Mouse (Mus musculus): ENCODE results near the gene Plekhf1. TPM values are rescaled to one million over a fixed set of nuclear protein-coding genes. Genes with fewer than 3 reads are reported as not detected.

Plekhf1 gene
- polyA plus RNA-seq, 2 experiments: 3.4 to 4.2 TPM

GRCm38 (mm10) chr7:38218631-38219367 lies 9.0 kb downstream of the Plekhf1 start:
- H3K9ac ChIP-seq (ENCODE audit: low read depth, low read length, severe bottlenecking): no peak overlapping the region
- H3K4me2 ChIP-seq (replicated peaks; ENCODE audit: low read depth, low read length, severe bottlenecking): no peak overlapping the region
- H3K27ac ChIP-seq (replicated peaks; ENCODE audit: low read depth, low read length): no peak overlapping the region
- H3K4me3 ChIP-seq (replicated peaks; ENCODE audit: low read length): no peak overlapping the region
- no peak for DNase-seq (ENCODE audit: low spot score)
- H3K9me3 ChIP-seq (ENCODE audit: control insufficient read depth, low read length): no peaks in the 10 kb centered on the region
- no peak for ATAC-seq (ENCODE audit: low FRiP score, low read depth)
- H3K4me1 ChIP-seq (ENCODE audit: control insufficient read depth, insufficient read depth, low read length): no peaks in the 10 kb centered on the region
- H3K36me3 ChIP-seq (ENCODE audit: control insufficient read depth, insufficient read depth, low read length): peaks cover 6% of the 10 kb centered on the region
- TF ChIP-seq POLR2A (IDR thresholded peaks at IDR 0.05; ENCODE audit: borderline replicate concordance, extremely low read depth, insufficient read depth, insufficient read length): no peak
- H3K27me3 ChIP-seq (ENCODE audit: control insufficient read depth, insufficient read depth, low read length): no peaks in the 10 kb centered on the region
- WGBS: 76% methylated on average over 8 of the region's 8 CpGs

GRCm38 (mm10) chr7:38217417-38218171 lies 10.2 kb downstream of the Plekhf1 start:
- ATAC-seq (ENCODE audit: low FRiP score, low read depth) (no peak), DNase-seq (ENCODE audit: low spot score) (no peak)
- no peak overlapping the region for H3K27ac ChIP-seq (replicated peaks; ENCODE audit: low read depth, low read length)
- peaks cover 6% of the 10 kb centered on the region for H3K36me3 ChIP-seq (ENCODE audit: control insufficient read depth, insufficient read depth, low read length)
- H3K4me1 ChIP-seq (ENCODE audit: control insufficient read depth, insufficient read depth, low read length): no peaks in the 10 kb centered on the region
- no peak overlapping the region for H3K4me2 ChIP-seq (replicated peaks; ENCODE audit: low read depth, low read length, severe bottlenecking)
- H3K4me3 ChIP-seq (replicated peaks; ENCODE audit: low read length): no peak overlapping the region
- H3K9me3 ChIP-seq (ENCODE audit: control insufficient read depth, low read length): no peaks in the 10 kb centered on the region
- H3K9ac ChIP-seq (ENCODE audit: low read depth, low read length, severe bottlenecking): no peak overlapping the region
- whole genome bisulfite sequencing: 63% methylated on average over 5 of the region's 5 CpGs
- TF ChIP-seq POLR2A (IDR thresholded peaks at IDR 0.05; ENCODE audit: borderline replicate concordance, extremely low read depth, insufficient read depth, insufficient read length): no peak
- H3K27me3 ChIP-seq (ENCODE audit: control insufficient read depth, insufficient read depth, low read length): no peaks in the 10 kb centered on the region

GRCm38 (mm10) chr7:38215697-38216096 lies 12.1 kb downstream of the Plekhf1 start:
- no peak for TF ChIP-seq POLR2A (IDR thresholded peaks at IDR 0.05; ENCODE audit: borderline replicate concordance, extremely low read depth, insufficient read depth, insufficient read length)
- no peak overlapping the region for H3K4me2 ChIP-seq (replicated peaks; ENCODE audit: low read depth, low read length, severe bottlenecking)
- H3K9me3 ChIP-seq (ENCODE audit: control insufficient read depth, low read length): no peaks in the 10 kb centered on the region
- no peak overlapping the region for H3K27ac ChIP-seq (replicated peaks; ENCODE audit: low read depth, low read length)
- no peak for ATAC-seq (ENCODE audit: low FRiP score, low read depth)
- no peaks in the 10 kb centered on the region for H3K4me1 ChIP-seq (ENCODE audit: control insufficient read depth, insufficient read depth, low read length)
- WGBS: 90% methylated on average over 6 of the region's 6 CpGs
- H3K27me3 ChIP-seq (ENCODE audit: control insufficient read depth, insufficient read depth, low read length): no peaks in the 10 kb centered on the region
- H3K36me3 ChIP-seq (ENCODE audit: control insufficient read depth, insufficient read depth, low read length): peaks cover 6% of the 10 kb centered on the region; the same call in 1 of the 2 replicates
- no peak for DNase-seq (ENCODE audit: low spot score)
- H3K9ac ChIP-seq (ENCODE audit: low read depth, low read length, severe bottlenecking): no peak overlapping the region
- no peak overlapping the region for H3K4me3 ChIP-seq (replicated peaks; ENCODE audit: low read length)

- H3K4me2 ChIP-seq (replicated peaks; ENCODE audit: low read depth, low read length, severe bottlenecking): no peak overlapping the region
- no peak overlapping the region for H3K9ac ChIP-seq (ENCODE audit: low read depth, low read length, severe bottlenecking)
- no peaks in the 10 kb centered on the region for H3K4me1 ChIP-seq (ENCODE audit: control insufficient read depth, insufficient read depth, low read length)
- TF ChIP-seq POLR2A (IDR thresholded peaks at IDR 0.05; ENCODE audit: borderline replicate concordance, extremely low read depth, insufficient read depth, insufficient read length): no peak
- 60% methylated on average over 7 of the region's 7 CpGs for whole genome bisulfite sequencing
- H3K27me3 ChIP-seq (ENCODE audit: control insufficient read depth, insufficient read depth, low read length): no peaks in the 10 kb centered on the region
- ATAC-seq (ENCODE audit: low FRiP score, low read depth): no peak
- no peak overlapping the region for H3K27ac ChIP-seq (replicated peaks; ENCODE audit: low read depth, low read length)
- no peaks in the 10 kb centered on the region for H3K9me3 ChIP-seq (ENCODE audit: control insufficient read depth, low read length)
- no peak overlapping the region for H3K4me3 ChIP-seq (replicated peaks; ENCODE audit: low read length)
- H3K36me3 ChIP-seq (ENCODE audit: control insufficient read depth, insufficient read depth, low read length): peaks cover 2% of the 10 kb centered on the region; the same call in 1 of the 2 replicates
- no peak for DNase-seq (ENCODE audit: low spot score)
Measured at GRCm38 (mm10) chr7:38215281-38215680, 12.5 kb downstream of the Plekhf1 start.

- H3K9ac ChIP-seq (ENCODE audit: low read depth, low read length, severe bottlenecking): no peak overlapping the region
- no peak overlapping the region for H3K4me2 ChIP-seq (replicated peaks; ENCODE audit: low read depth, low read length, severe bottlenecking)
- TF ChIP-seq POLR2A (IDR thresholded peaks at IDR 0.05; ENCODE audit: borderline replicate concordance, extremely low read depth, insufficient read depth, insufficient read length): no peak
- no peak for DNase-seq (ENCODE audit: low spot score)
- H3K27me3 ChIP-seq (ENCODE audit: control insufficient read depth, insufficient read depth, low read length): no peaks in the 10 kb centered on the region
- H3K27ac ChIP-seq (replicated peaks; ENCODE audit: low read depth, low read length): no peak overlapping the region
- H3K9me3 ChIP-seq (ENCODE audit: control insufficient read depth, low read length): no peaks in the 10 kb centered on the region
- WGBS: 72% methylated on average over 5 of the region's 5 CpGs
- no peak for ATAC-seq (ENCODE audit: low FRiP score, low read depth)
- no peaks in the 10 kb centered on the region for H3K4me1 ChIP-seq (ENCODE audit: control insufficient read depth, insufficient read depth, low read length)
- no peak overlapping the region for H3K4me3 ChIP-seq (replicated peaks; ENCODE audit: low read length)
- no peaks in the 10 kb centered on the region for H3K36me3 ChIP-seq (ENCODE audit: control insufficient read depth, insufficient read depth, low read length)
Measured at GRCm38 (mm10) chr7:38214473-38215214, 13.2 kb downstream of the Plekhf1 start.

Measured in limb, embryonic 14.5 days (tissue).